Mouse (Mus musculus) ES-E14 (cell line): Measurements from ENCODE around the gene Vopp1. TPM values are rescaled to one million over a fixed set of nuclear protein-coding genes. Genes with fewer than 3 reads are reported as not detected.

ENCODE experiments used
- DNase-seq: peaks from one replicate; pipeline ENCODE4 v3.0.0-alpha.2; 2013; ENCODE audit warnings: low read depth, low spot score
- H3K27ac ChIP-seq: 2 replicates; pipeline ENCODE4 v1.5.1; 2012; ENCODE audit warnings: low read depth, mild to moderate bottlenecking, low read length, moderate library complexity, mixed read lengths; ENCODE audit not compliant: poor library complexity, insufficient read depth, severe bottlenecking
- H3K36me3 ChIP-seq: 2 replicates; pipeline ENCODE4 v1.6.1; 2012; ENCODE audit warnings: mild to moderate bottlenecking, low read length, moderate library complexity, mixed read lengths; ENCODE audit not compliant: control insufficient read depth, poor library complexity, insufficient read depth, severe bottlenecking
- H3K4me1 ChIP-seq, 2 experiments: fragments of 150-350 bp in 1 of 2; sonication (generic) in 1 of 2; 2 replicates each; pipeline ENCODE4 v1.6.1; 2012; ENCODE audit warnings: low read length in 2 of 2, mild to moderate bottlenecking in 1 of 2, mixed read lengths in 1 of 2; ENCODE audit not compliant: control insufficient read depth in 2 of 2, insufficient read depth in 2 of 2, poor library complexity in 1 of 2
- H3K4me3 ChIP-seq, 2 experiments: fragments of 150-350 bp in 1 of 2; sonication (generic) in 1 of 2; 2 replicates each; pipeline ENCODE4 v1.5.1; 2012; ENCODE audit warnings: low read length in 2 of 2, low read depth in 1 of 2, mild to moderate bottlenecking in 1 of 2, mixed read lengths in 1 of 2; ENCODE audit not compliant: insufficient read depth in 1 of 2, poor library complexity in 1 of 2, severe bottlenecking in 1 of 2
- H3K9ac ChIP-seq: 2 replicates; pipeline ENCODE4 v1.6.1; 2012; ENCODE audit warnings: low read depth, mild to moderate bottlenecking, low read length, mixed read lengths; ENCODE audit not compliant: poor library complexity, insufficient read depth, severe bottlenecking
- H3K9me3 ChIP-seq: fragments of 150-350 bp; sonication (generic); 2 replicates; pipeline ENCODE4 v1.6.1; 2012; ENCODE audit warnings: low read depth, mild to moderate bottlenecking, low read length; ENCODE audit not compliant: control insufficient read depth, insufficient read depth
- CHD2 ChIP-seq: IDR thresholded peaks from 2 replicates; pipeline ENCODE4 v1.6.1; 2014; ENCODE audit warnings: mild to moderate bottlenecking, low read depth, low read length, inconsistent platforms
- HCFC1 ChIP-seq: IDR thresholded peaks from 2 replicates; pipeline ENCODE4 v1.6.1; 2012; ENCODE audit warnings: low read length, inconsistent platforms, borderline replicate concordance; ENCODE audit not compliant: insufficient read depth
- MAFK ChIP-seq: IDR thresholded peaks from 2 replicates; pipeline ENCODE4 v1.6.1; 2014; ENCODE audit warnings: mild to moderate bottlenecking, low read depth, low read length, inconsistent platforms; ENCODE audit not compliant: insufficient read depth
- ZC3H11A ChIP-seq: IDR thresholded peaks from 2 replicates; pipeline ENCODE4 v1.6.1; 2012; ENCODE audit warnings: low read depth, mild to moderate bottlenecking, inconsistent platforms, low read length, borderline replicate concordance
- ZNF384 ChIP-seq: IDR thresholded peaks from 2 replicates; pipeline ENCODE4 v1.6.1; 2012; ENCODE audit warnings: low read depth, low read length, inconsistent platforms
- in situ Hi-C, 2 experiments: fragments of 600-800 bp; cut with MboI; formaldehyde crosslinking; loops; one replicate each; pipeline ENCODE4 v1.15.1; 2025; ENCODE audit warnings: low sequenced_read_pairs in 2 of 2, inconsistent platforms in 1 of 2; ENCODE audit not compliant: unreplicated experiment in 2 of 2
- total RNA-seq: library from RNA; depleted of rRNA; stranded (reverse); fragments of 300-350 nt; gene quantifications from 2 replicates; pipeline ENCODE4 v1.2.3, GENCODE M21; 2012

The Vopp1 gene
- total RNA-seq, 1 experiment = 9.0 TPM

DNA sequence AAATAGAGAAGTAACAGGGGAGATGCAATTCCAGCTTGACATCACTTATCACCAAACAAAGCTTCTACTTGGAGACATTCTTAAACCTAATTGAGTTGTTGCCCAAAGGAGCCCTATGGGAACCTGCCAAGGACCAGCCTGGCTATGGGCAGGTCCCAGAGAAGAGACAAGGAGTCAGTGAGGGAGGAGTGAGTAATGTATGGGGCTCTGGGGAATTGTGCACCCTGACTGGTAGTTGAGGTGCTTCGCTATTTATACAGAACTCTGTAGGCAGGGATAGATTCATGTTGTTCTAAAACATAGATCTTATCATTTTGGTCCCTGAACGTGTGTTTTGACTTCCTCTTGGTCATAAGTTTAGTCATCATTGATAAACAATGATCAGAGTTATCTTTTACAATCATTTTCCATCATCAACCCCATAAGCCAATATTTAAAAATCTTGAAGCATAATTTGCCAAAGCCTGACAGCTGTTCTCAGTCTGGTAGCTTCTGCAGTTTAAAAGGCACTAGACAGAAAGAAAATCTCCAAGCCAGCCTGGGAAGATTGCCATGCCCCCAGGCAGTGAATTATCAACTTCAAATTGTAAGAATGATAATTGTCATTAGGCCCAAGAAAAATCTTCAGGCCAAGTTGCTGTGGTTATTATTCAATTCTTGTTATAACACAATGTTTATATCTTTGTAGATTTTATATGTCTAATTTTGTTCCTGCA lies 14.9 kb upstream of the Vopp1 start:
- in situ Hi-C loops = no loop called here
- no peaks in the 10 kb centered on the region for H3K36me3 ChIP-seq
- no peak overlapping the region for H3K27ac ChIP-seq
- no peaks in the 10 kb centered on the region for H3K9me3 ChIP-seq
- no peak for DNase-seq
- no peak for TF ChIP-seq CHD2
- no peak for TF ChIP-seq MAFK
- no peak for TF ChIP-seq HCFC1
- no peak for TF ChIP-seq ZC3H11A
- no peak for TF ChIP-seq ZNF384
- no peak overlapping the region for H3K4me3 ChIP-seq
- H3K4me1 ChIP-seq = no peaks in the 10 kb centered on the region
- no peak overlapping the region for H3K9ac ChIP-seq

GRCm38 (mm10) chr6:57825259-57825715 lies 328 bp upstream of the Vopp1 start:
- no peak overlapping the region for H3K27ac ChIP-seq
- H3K9ac ChIP-seq = peak overlapping the region; percentile 65
- H3K9me3 ChIP-seq = no peaks in the 10 kb centered on the region
- no peak for TF ChIP-seq ZNF384
- no peak for TF ChIP-seq MAFK
- TF ChIP-seq ZC3H11A = no peak
- no peak for TF ChIP-seq HCFC1
- no peak for TF ChIP-seq CHD2
- H3K36me3 ChIP-seq = no peaks in the 10 kb centered on the region
- no peaks in the 10 kb centered on the region for H3K4me1 ChIP-seq
- in situ Hi-C loops = no loop called here
- peak overlapping the region; percentile 67 to 79 for H3K4me3 ChIP-seq
- peak; percentile 22 for DNase-seq

DNA sequence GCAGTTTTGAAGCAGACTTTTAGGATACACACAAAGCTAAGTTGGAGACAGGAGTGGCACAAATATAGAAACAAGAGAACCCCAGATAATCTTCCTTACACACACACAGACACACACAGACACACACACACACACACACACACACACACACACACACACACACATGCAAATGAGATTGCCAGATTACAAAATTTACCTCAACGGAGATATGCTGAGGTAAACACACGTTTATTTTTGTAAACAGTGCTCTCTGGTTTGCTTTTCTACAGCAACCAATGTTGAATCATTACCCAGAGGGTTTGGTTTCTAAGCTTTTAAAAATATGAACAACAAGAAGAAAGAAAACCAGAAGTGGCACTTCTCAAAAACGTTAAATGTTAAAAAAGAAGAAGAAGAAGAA lies 1.5 kb downstream of the Vopp1 start:
- TF ChIP-seq HCFC1 (no peak), ZC3H11A (no peak), ZNF384 (no peak), CHD2 (no peak), MAFK (no peak)
- H3K9ac ChIP-seq = no peak overlapping the region
- H3K4me3 ChIP-seq = no peak overlapping the region

DNA sequence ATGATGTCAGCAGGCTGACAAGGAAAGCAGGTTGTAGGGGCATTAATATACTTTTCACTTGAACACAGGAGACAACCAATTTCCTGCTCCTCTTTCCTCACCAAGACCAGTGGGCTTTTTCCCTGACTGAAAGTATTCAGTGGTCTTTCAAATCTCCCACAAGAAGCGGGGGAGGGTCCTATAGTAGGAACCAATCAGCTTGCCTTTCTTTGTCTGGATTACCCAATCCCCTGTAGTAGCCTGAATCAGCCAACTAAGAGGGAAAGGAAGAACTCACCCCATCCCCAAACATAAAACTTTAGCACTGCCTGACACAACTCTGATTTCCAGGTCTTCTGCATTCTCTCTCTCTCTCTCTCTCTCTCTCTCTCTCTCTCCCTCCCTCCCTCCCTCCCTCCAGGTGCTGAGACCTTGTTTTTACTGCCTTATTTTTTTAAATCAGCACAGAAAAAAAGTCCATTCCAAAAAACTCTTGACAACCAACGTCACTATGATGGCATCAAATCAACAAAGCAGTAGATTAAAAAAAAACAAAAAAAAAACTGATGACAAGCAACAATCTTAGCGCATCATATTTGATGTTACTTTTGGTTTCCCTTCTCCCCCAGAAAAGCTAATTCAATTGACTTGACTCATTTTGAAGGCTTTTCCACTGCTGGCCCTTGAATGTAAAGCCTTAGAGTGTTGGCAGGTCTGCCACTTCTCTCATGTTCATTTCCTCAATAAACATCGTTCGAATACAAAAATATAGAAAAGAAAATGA lies 2.1 kb downstream of the Vopp1 start:
- no peak overlapping the region for H3K27ac ChIP-seq
- TF ChIP-seq ZNF384 (no peak), ZC3H11A (no peak), CHD2 (no peak), MAFK (no peak), HCFC1 (no peak)
- H3K9me3 ChIP-seq = no peaks in the 10 kb centered on the region
- H3K9ac ChIP-seq = no peak overlapping the region
- H3K4me1 ChIP-seq = no peaks in the 10 kb centered on the region
- in situ Hi-C loops = no loop called here
- H3K36me3 ChIP-seq = no peaks in the 10 kb centered on the region
- no peak for DNase-seq
- H3K4me3 ChIP-seq = no peak overlapping the region

More for the DNA sequence above, 1.5 kb downstream of the Vopp1 start:
- no peaks in the 10 kb centered on the region for H3K9me3 ChIP-seq
- DNase-seq = no peak
- in situ Hi-C loops = no loop called here
- H3K4me1 ChIP-seq = no peaks in the 10 kb centered on the region
- H3K36me3 ChIP-seq = no peaks in the 10 kb centered on the region
- H3K27ac ChIP-seq = no peak overlapping the region
